Mouse (Mus musculus) G1E (cell line): Measurements from ENCODE around the gene Ly9.

Source experiments
- CTCF ChIP-seq: IDR thresholded peaks from 2 replicates; pipeline ENCODE4 v1.5.1; 2012; ENCODE audit warnings: low read depth, low read length, inconsistent platforms, mixed read lengths
- GATA1 ChIP-seq: IDR thresholded peaks from 2 replicates; pipeline ENCODE4 v1.6.1; 2012; ENCODE audit warnings: borderline replicate concordance, low read length, inconsistent platforms, mixed read lengths
- GATA2 ChIP-seq: IDR thresholded peaks from 2 replicates; pipeline ENCODE4 v1.6.1; 2012; ENCODE audit warnings: low read depth, low read length, inconsistent platforms, borderline replicate concordance

- TF ChIP-seq CTCF (no peak), GATA1 (no peak), GATA2 (no peak)
Measured at GRCm38 (mm10) chr1:171620091-171620490, 12.9 kb upstream of the Ly9 start.
